In the genomic region with DNA sequence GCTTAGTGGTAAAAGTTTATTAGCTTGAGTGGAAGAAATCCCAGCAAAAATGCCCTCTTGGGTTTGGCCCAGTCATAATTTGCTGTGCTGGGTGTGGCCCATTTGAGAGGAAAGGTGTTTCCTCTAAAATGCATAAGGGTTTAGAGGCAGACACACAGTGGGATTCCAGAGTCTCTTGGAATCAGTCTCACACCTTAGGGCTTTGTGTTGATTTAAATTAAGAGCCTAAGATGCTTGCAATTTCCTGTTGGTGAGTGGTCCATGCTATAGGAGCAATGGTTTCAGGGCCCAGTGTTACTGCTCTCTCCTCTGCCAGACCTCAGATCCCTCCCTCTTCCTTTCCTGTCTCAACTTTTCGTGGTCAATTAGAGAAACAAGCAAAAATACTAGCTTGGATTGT, we compare ENCODE assay signal across 11 mouse cellular contexts. TPM values are rescaled to one million over a fixed set of nuclear protein-coding genes. Genes with fewer than 3 reads are reported as not detected.
DNase-seq lines count a peak whose midpoint lies in the region; ATAC-seq lines count a peak whose summit lies in the region.
"Had no signal": no experiment of that assay in that cellular context is flagged by ENCODE, and none has a peak within 500 bp of the region (broad histone marks: within the 10 kb centered on the region; RNA-seq: fewer than 3 reads in every experiment).

No protein-coding gene starts in this region.

- 84% methylated on average over 1 of the region's 1 CpGs for WGBS in forebrain, embryonic 13.5 days
- 80% methylated on average over 1 of the region's 1 CpGs for WGBS in forebrain, embryonic 14.5 days
- 53% methylated on average over 1 of the region's 1 CpGs for WGBS in limb, embryonic 11.5 days
- WGBS in limb, embryonic 10.5 days = 70% methylated on average over 1 of the region's 1 CpGs
- WGBS in limb, embryonic 15.5 days = 39% methylated on average over 1 of the region's 1 CpGs
- 38% methylated on average over 1 of the region's 1 CpGs for whole genome bisulfite sequencing in stomach, embryonic 16.5 days

- ATAC-seq in forebrain, embryonic 13.5 days = no peak
- ATAC-seq in forebrain, embryonic 14.5 days = no peak
- ATAC-seq in limb, embryonic 11.5 days (ENCODE audit: insufficient number of reproducible peaks, low FRiP score, low TSS enrichment, low read depth) = no peak
- ATAC-seq in limb, embryonic 15.5 days (ENCODE audit: insufficient number of reproducible peaks, low FRiP score, low TSS enrichment, low read depth) = no peak
- ATAC-seq in stomach, embryonic 16.5 days (ENCODE audit: insufficient read depth, low FRiP score) = no peak

- peaks cover 44% of the 10 kb centered on the region for H3K4me1 ChIP-seq in forebrain, embryonic 13.5 days
- peaks cover 18% of the 10 kb centered on the region for H3K4me1 ChIP-seq in forebrain, embryonic 14.5 days (ENCODE audit: control insufficient read depth, insufficient read depth, low read length)
- H3K4me1 ChIP-seq in limb, embryonic 11.5 days (ENCODE audit: control insufficient read depth, insufficient read depth, low read length) = peaks cover 12% of the 10 kb centered on the region
- peaks cover 47% of the 10 kb centered on the region for H3K4me1 ChIP-seq in limb, embryonic 10.5 days
- H3K4me1 ChIP-seq in limb, embryonic 15.5 days = peaks cover 53% of the 10 kb centered on the region
- H3K4me1 ChIP-seq in stomach, embryonic 16.5 days (ENCODE audit: control insufficient read depth, insufficient read depth, low read length) = peaks cover 59% of the 10 kb centered on the region

- H3K4me2 ChIP-seq in forebrain, embryonic 13.5 days = no peak overlapping the region
- H3K4me2 ChIP-seq in forebrain, embryonic 14.5 days (ENCODE audit: low read length) = no peak overlapping the region
- H3K4me2 ChIP-seq in limb, embryonic 11.5 days (ENCODE audit: low read depth, severe bottlenecking) = no peak overlapping the region
- no peak overlapping the region for H3K4me2 ChIP-seq in limb, embryonic 15.5 days
- peak overlapping the region; percentile 8; the same call in 1 of the 2 replicates for H3K4me2 ChIP-seq in stomach, embryonic 16.5 days (ENCODE audit: low read depth, low read length)
- H3K4me2 ChIP-seq: forebrain, embryonic 12.5 days had no signal

- H3K36me3 ChIP-seq in forebrain, embryonic 13.5 days (ENCODE audit: poor library complexity, severe bottlenecking) = peaks cover 16% of the 10 kb centered on the region
- peaks cover 14% of the 10 kb centered on the region for H3K36me3 ChIP-seq in forebrain, embryonic 14.5 days (ENCODE audit: control insufficient read depth, insufficient read depth, low read length)
- peaks cover 2% of the 10 kb centered on the region for H3K36me3 ChIP-seq in limb, embryonic 11.5 days (ENCODE audit: control insufficient read depth, insufficient read depth, low read length)
- H3K36me3 ChIP-seq in limb, embryonic 10.5 days = peaks cover 28% of the 10 kb centered on the region
- H3K36me3 ChIP-seq in limb, embryonic 15.5 days = peaks cover 15% of the 10 kb centered on the region
- H3K36me3 ChIP-seq in stomach, embryonic 16.5 days (ENCODE audit: control insufficient read depth, insufficient read depth, low read length) = no peaks in the 10 kb centered on the region

- H3K9ac ChIP-seq in forebrain, embryonic 13.5 days = no peak overlapping the region
- H3K9ac ChIP-seq in forebrain, embryonic 14.5 days (ENCODE audit: low read length) = no peak overlapping the region
- H3K9ac ChIP-seq in limb, embryonic 11.5 days (ENCODE audit: low read length) = no peak overlapping the region
- H3K9ac ChIP-seq in limb, embryonic 15.5 days = no peak overlapping the region
- H3K9ac ChIP-seq in stomach, embryonic 16.5 days (ENCODE audit: low read length) = no peak overlapping the region
- H3K9ac ChIP-seq: forebrain, embryonic 12.5 days had no signal

- 0 out of 2 replicates have a peak overlapping the region, but pooled peaks have one; percentile 2 for H3K27ac ChIP-seq in forebrain, embryonic 13.5 days
- no peak overlapping the region for H3K27ac ChIP-seq in forebrain, embryonic 14.5 days (ENCODE audit: low read depth, low read length)
- 0 out of 2 replicates have a peak overlapping the region, but pooled peaks have one; percentile 24 for H3K27ac ChIP-seq in limb, embryonic 11.5 days (replicated peaks; ENCODE audit: low read depth, low read length)
- no peak overlapping the region for H3K27ac ChIP-seq in limb, embryonic 10.5 days
- H3K27ac ChIP-seq in limb, embryonic 15.5 days = peak overlapping the region; percentile 8; the same call in 1 of the 2 replicates
- peak overlapping the region; percentile 5 for H3K27ac ChIP-seq in stomach, embryonic 16.5 days (ENCODE audit: low read length)

- no peaks in the 10 kb centered on the region for H3K9me3 ChIP-seq in forebrain, embryonic 13.5 days (replicated peaks)
- no peaks in the 10 kb centered on the region for H3K9me3 ChIP-seq in forebrain, embryonic 14.5 days (replicated peaks; ENCODE audit: control insufficient read depth, low read length)
- no peaks in the 10 kb centered on the region for H3K9me3 ChIP-seq in limb, embryonic 11.5 days (ENCODE audit: control insufficient read depth, low read length)
- no peaks in the 10 kb centered on the region for H3K9me3 ChIP-seq in limb, embryonic 10.5 days (replicated peaks)
- no peaks in the 10 kb centered on the region for H3K9me3 ChIP-seq in limb, embryonic 15.5 days
- no peaks in the 10 kb centered on the region for H3K9me3 ChIP-seq in stomach, embryonic 16.5 days (replicated peaks; ENCODE audit: control insufficient read depth, low read length)
- H3K9me3 ChIP-seq: forebrain, embryonic 12.5 days had no signal

- no peak overlapping the region for H3K4me3 ChIP-seq in forebrain, embryonic 13.5 days
- no peak overlapping the region for H3K4me3 ChIP-seq in forebrain, embryonic 14.5 days (ENCODE audit: low read depth, low read length)
- no peak overlapping the region for H3K4me3 ChIP-seq in limb, embryonic 11.5 days (ENCODE audit: low read depth, low read length)
- no peak overlapping the region for H3K4me3 ChIP-seq in limb, embryonic 10.5 days
- H3K4me3 ChIP-seq in limb, embryonic 15.5 days = no peak overlapping the region
- H3K4me3 ChIP-seq in stomach, embryonic 16.5 days (replicated peaks; ENCODE audit: low read length) = no peak overlapping the region
- H3K4me3 ChIP-seq: forebrain, embryonic 12.5 days had no signal

- H3K27me3 ChIP-seq in forebrain, embryonic 13.5 days = no peaks in the 10 kb centered on the region
- H3K27me3 ChIP-seq in forebrain, embryonic 14.5 days (replicated peaks; ENCODE audit: control insufficient read depth, insufficient read depth, low read length) = no peaks in the 10 kb centered on the region
- no peaks in the 10 kb centered on the region for H3K27me3 ChIP-seq in limb, embryonic 11.5 days (ENCODE audit: control insufficient read depth, insufficient read depth, low read length)
- H3K27me3 ChIP-seq in limb, embryonic 10.5 days (ENCODE audit: low read depth, poor library complexity, severe bottlenecking) = no peaks in the 10 kb centered on the region
- H3K27me3 ChIP-seq in limb, embryonic 15.5 days = no peaks in the 10 kb centered on the region
- no peaks in the 10 kb centered on the region for H3K27me3 ChIP-seq in stomach, embryonic 16.5 days (ENCODE audit: control insufficient read depth, insufficient read depth, low read length)
- H3K27me3 ChIP-seq: forebrain, embryonic 12.5 days had no signal

- DNase-seq in forebrain, embryonic 14.5 days (ENCODE audit: low spot score) = no peak
- DNase-seq in limb, embryonic 11.5 days (ENCODE audit: low spot score) = no peak
- no peak for DNase-seq in limb, embryonic 10.5 days (ENCODE audit: low spot score)
- DNase-seq in left cerebral cortex, adult 9 months (ENCODE audit: low spot score in 2 of 2) = no peak
- DNase-seq in urinary bladder, postnatal 14 days (ENCODE audit: low spot score) = no peak
- DNase-seq: cerebellum, postnatal 36 days had no signal

RNA-seq across cellular contexts. Expression of a gene that starts 4.0 kb away (rescaled TPM):
- polyA plus RNA-seq in forebrain, embryonic 13.5 days (2015; fragmentation: Nextera tagmentation; extraction: Ambion mirVana) = 57.8 TPM in 2 replicates
- polyA plus RNA-seq in forebrain, embryonic 14.5 days (2014; fragmentation: Nextera tagmentation; extraction: Ambion mirVana) = 61.4 and 68.5 TPM in 2 replicates
- polyA plus RNA-seq in limb, embryonic 11.5 days (2014; fragmentation: Nextera tagmentation; extraction: Ambion mirVana) = 91.9 and 93.2 TPM in 2 replicates
- polyA plus RNA-seq in limb, embryonic 10.5 days (2016; fragmentation: Nextera tagmentation; extraction: Ambion mirVana) = 79.8 and 85.0 TPM in 2 replicates
- 102 and 109 TPM in 2 replicates for polyA plus RNA-seq in limb, embryonic 15.5 days (2015; fragmentation: Nextera tagmentation; extraction: Ambion mirVana)
- polyA plus RNA-seq in stomach, embryonic 16.5 days (2015; fragmentation: Nextera tagmentation; extraction: Ambion mirVana) = 88.7 and 97.7 TPM in 2 replicates

RNA-seq across cellular contexts. Expression of a gene that starts 13.8 kb away (rescaled TPM):
- 20.3 and 20.5 TPM in 2 replicates for polyA plus RNA-seq in forebrain, embryonic 13.5 days (2015; fragmentation: Nextera tagmentation; extraction: Ambion mirVana)
- 9.8 and 12.3 TPM in 2 replicates for polyA plus RNA-seq in forebrain, embryonic 14.5 days (2014; fragmentation: Nextera tagmentation; extraction: Ambion mirVana)
- 33.5 and 36.1 TPM in 2 replicates for polyA plus RNA-seq in limb, embryonic 11.5 days (2014; fragmentation: Nextera tagmentation; extraction: Ambion mirVana)
- polyA plus RNA-seq in limb, embryonic 10.5 days (2016; fragmentation: Nextera tagmentation; extraction: Ambion mirVana) = 41.6 and 44.4 TPM in 2 replicates
- polyA plus RNA-seq in limb, embryonic 15.5 days (2015; fragmentation: Nextera tagmentation; extraction: Ambion mirVana) = 38.8 and 44.2 TPM in 2 replicates
- 39.7 and 41.5 TPM in 2 replicates for polyA plus RNA-seq in stomach, embryonic 16.5 days (2015; fragmentation: Nextera tagmentation; extraction: Ambion mirVana)

RNA-seq across cellular contexts. Expression of a gene that starts 33.4 kb away (rescaled TPM):
- polyA plus RNA-seq in forebrain, embryonic 13.5 days (2015; fragmentation: Nextera tagmentation; extraction: Ambion mirVana) = not detected in 2 replicates
- not detected in 2 replicates for polyA plus RNA-seq in forebrain, embryonic 14.5 days (2014; fragmentation: Nextera tagmentation; extraction: Ambion mirVana)
- not detected in 2 replicates for polyA plus RNA-seq in limb, embryonic 11.5 days (2014; fragmentation: Nextera tagmentation; extraction: Ambion mirVana)
- polyA plus RNA-seq in limb, embryonic 10.5 days (2016; fragmentation: Nextera tagmentation; extraction: Ambion mirVana) = not detected in 2 replicates
- polyA plus RNA-seq in limb, embryonic 15.5 days (2015; fragmentation: Nextera tagmentation; extraction: Ambion mirVana) = not detected in 2 replicates
- not detected in 2 replicates for polyA plus RNA-seq in stomach, embryonic 16.5 days (2015; fragmentation: Nextera tagmentation; extraction: Ambion mirVana)
- polyA plus RNA-seq: forebrain, embryonic 12.5 days; gonadal fat pad, adult 2 months had no signal

RNA-seq across cellular contexts. Expression of a gene that starts 36.2 kb away (rescaled TPM):
- 34.5 and 37.0 TPM in 2 replicates for polyA plus RNA-seq in forebrain, embryonic 13.5 days (2015; fragmentation: Nextera tagmentation; extraction: Ambion mirVana)
- 24.8 and 27.3 TPM in 2 replicates for polyA plus RNA-seq in forebrain, embryonic 14.5 days (2014; fragmentation: Nextera tagmentation; extraction: Ambion mirVana)
- polyA plus RNA-seq in limb, embryonic 11.5 days (2014; fragmentation: Nextera tagmentation; extraction: Ambion mirVana) = 37.3 and 41.7 TPM in 2 replicates
- 41.6 and 43.7 TPM in 2 replicates for polyA plus RNA-seq in limb, embryonic 10.5 days (2016; fragmentation: Nextera tagmentation; extraction: Ambion mirVana)
- polyA plus RNA-seq in limb, embryonic 15.5 days (2015; fragmentation: Nextera tagmentation; extraction: Ambion mirVana) = 22.1 and 25.9 TPM in 2 replicates
- 23.1 and 23.7 TPM in 2 replicates for polyA plus RNA-seq in stomach, embryonic 16.5 days (2015; fragmentation: Nextera tagmentation; extraction: Ambion mirVana)

RNA-seq across cellular contexts. Expression of a gene that starts 57.4 kb away (rescaled TPM):
- 126 and 131 TPM in 2 replicates for polyA plus RNA-seq in forebrain, embryonic 13.5 days (2015; fragmentation: Nextera tagmentation; extraction: Ambion mirVana)
- polyA plus RNA-seq in forebrain, embryonic 14.5 days (2014; fragmentation: Nextera tagmentation; extraction: Ambion mirVana) = 150 and 151 TPM in 2 replicates
- polyA plus RNA-seq in limb, embryonic 11.5 days (2014; fragmentation: Nextera tagmentation; extraction: Ambion mirVana) = 117 and 119 TPM in 2 replicates
- 118 TPM in 2 replicates for polyA plus RNA-seq in limb, embryonic 10.5 days (2016; fragmentation: Nextera tagmentation; extraction: Ambion mirVana)
- 80.2 and 80.3 TPM in 2 replicates for polyA plus RNA-seq in limb, embryonic 15.5 days (2015; fragmentation: Nextera tagmentation; extraction: Ambion mirVana)
- 93.7 and 104 TPM in 2 replicates for polyA plus RNA-seq in stomach, embryonic 16.5 days (2015; fragmentation: Nextera tagmentation; extraction: Ambion mirVana)

Comparison
In these comparisons a context has a peak if more than half of its experiments do, and no peak if none do; other contexts are left out.
1. H3K27ac ChIP-seq: peak in forebrain, embryonic 13.5 days (single experiment), limb, embryonic 11.5 days (single experiment), limb, embryonic 15.5 days (single experiment) and stomach, embryonic 16.5 days (single experiment); none in forebrain, embryonic 14.5 days (single experiment) and limb, embryonic 10.5 days (single experiment).